Mouse (Mus musculus) limb, embryonic 15.5 days (tissue): Measurements from ENCODE around the gene Sdsl. TPM values are rescaled to one million over a fixed set of nuclear protein-coding genes. Genes with fewer than 3 reads are reported as not detected.
A peak's percentile ranks its signal among the peaks of the same experiment; 100 is the strongest.

Source experiments
- ATAC-seq: fragments of 200-750 bp; cut with Nextera tagmentation; 2 replicates; pipeline ENCODE4 v1.8.0; 2017; ENCODE audit warnings: low read depth, moderate TSS enrichment; ENCODE audit not compliant: insufficient number of reproducible peaks, low FRiP score, low TSS enrichment
- H3K27ac ChIP-seq: fragments of 300-500 bp; sonication (generic); 2 replicates; pipeline ENCODE4 v1.5.1; 2015; ENCODE audit warnings: moderate library complexity, mild to moderate bottlenecking, inconsistent platforms
- H3K27me3 ChIP-seq: fragments of 300-500 bp; sonication (generic); 2 replicates; pipeline ENCODE4 v1.6.1; 2015; ENCODE audit warnings: inconsistent platforms
- H3K36me3 ChIP-seq: fragments of 300-500 bp; sonication (generic); 2 replicates; pipeline ENCODE4 v1.6.1; 2015; ENCODE audit warnings: inconsistent platforms
- H3K4me1 ChIP-seq: fragments of 300-500 bp; sonication (generic); 2 replicates; pipeline ENCODE4 v1.6.1; 2015; ENCODE audit warnings: inconsistent platforms
- H3K4me2 ChIP-seq: fragments of 300-500 bp; sonication (generic); 2 replicates; pipeline ENCODE4 v1.6.1; 2015; ENCODE audit warnings: mild to moderate bottlenecking, inconsistent platforms
- H3K4me3 ChIP-seq: fragments of 300-500 bp; sonication (generic); 2 replicates; pipeline ENCODE4 v1.5.1; 2015; ENCODE audit warnings: mild to moderate bottlenecking, inconsistent platforms
- H3K9ac ChIP-seq: fragments of 300-500 bp; sonication (generic); 2 replicates; pipeline ENCODE4 v1.6.1; 2015; ENCODE audit warnings: inconsistent platforms
- H3K9me3 ChIP-seq: fragments of 300-500 bp; sonication (generic); 2 replicates; pipeline ENCODE4 v1.6.1; 2016; ENCODE audit warnings: inconsistent platforms
- WGBS: fragments of 180-500 bp; shearing (Covaris S2); methylation state at CpG from one replicate; pipeline ENCODE4 v1.1.7; 2015; 5-methylcytosine and 5-hydroxymethylcytosine counted together
- polyA plus RNA-seq: library from polyadenylated mRNA; unstranded; fragments of >200 nt; fragmentation: Nextera tagmentation; extraction: Ambion mirVana; gene quantifications from 2 replicates; pipeline ENCODE4 v1.2.1, GENCODE M21; 2015

The Sdsl gene
- 0.57 and 0.95 TPM in 2 replicates for polyA plus RNA-seq

DNA sequence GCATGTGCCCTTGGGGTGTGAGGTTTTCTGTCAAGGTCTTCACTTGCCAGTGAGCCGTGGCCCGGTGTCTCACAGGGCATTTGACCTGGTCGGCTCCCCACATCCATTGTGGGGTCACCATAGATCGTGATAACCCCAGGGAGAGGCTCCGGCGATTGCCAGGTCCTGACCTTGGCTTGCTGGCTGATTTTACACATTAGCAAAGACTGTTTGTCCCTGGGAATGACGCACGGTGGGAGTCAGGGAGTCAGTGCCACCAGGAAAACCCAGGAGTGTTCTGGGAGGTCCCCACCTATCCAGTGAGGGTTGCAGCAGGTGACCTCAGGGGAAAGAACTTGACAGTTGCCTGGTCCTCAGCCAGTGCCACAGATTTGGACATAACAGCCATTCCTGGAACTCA is at the start of gene Sdsl:
Gene Sdsl, minus strand, starts transcription at position 41 of the 400 bp plus-strand sequence.
- Histone ChIP-seq H3K4me1 (no peaks in the 10 kb centered on the region), H3K4me3 (no peak within 1 kb of the TSS), H3K27me3 (0 out of 2 replicates have a peak, but pooled peaks cover 4% of the 10 kb centered on the region), H3K27ac (no peak within 1 kb of the TSS), H3K9me3 (no peaks in the 10 kb centered on the region), H3K36me3 (no peaks in the 10 kb centered on the region), H3K9ac (no peak within 1 kb of the TSS), H3K4me2 (no peak within 1 kb of the TSS)
- WGBS = 81% methylated on average over 8 of the region's 8 CpGs
- ATAC-seq = no peak

DNA sequence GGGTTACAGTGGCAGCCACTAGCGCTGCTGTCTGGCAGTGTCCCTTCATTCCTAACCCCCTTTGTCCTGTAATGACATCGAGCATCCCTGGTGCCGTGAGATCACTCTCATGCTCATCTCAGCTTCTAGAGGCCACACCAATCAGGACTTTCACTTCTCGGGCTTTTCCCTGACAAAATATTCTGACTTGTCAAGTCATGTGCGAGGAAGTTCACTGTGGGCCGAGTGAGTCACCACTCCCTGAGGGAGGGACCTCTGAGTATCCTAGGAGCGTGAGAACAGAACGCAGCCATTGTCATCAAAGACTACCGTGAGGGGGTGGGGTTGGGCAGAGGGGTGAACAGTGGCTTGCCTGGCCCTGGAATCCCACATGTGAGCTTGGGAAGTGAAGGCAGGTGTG is 44.9 kb upstream of the Sdsl start:
- H3K4me2 ChIP-seq = no peak overlapping the region
- H3K27ac ChIP-seq = peak overlapping the region; percentile 18; the same call in 1 of the 2 replicates
- no peak for ATAC-seq
- peaks cover 20% of the 10 kb centered on the region for H3K36me3 ChIP-seq
- no peak overlapping the region for H3K4me3 ChIP-seq
- H3K9me3 ChIP-seq = no peaks in the 10 kb centered on the region
- no peaks in the 10 kb centered on the region for H3K27me3 ChIP-seq
- WGBS = 53% methylated on average over 9 of the region's 9 CpGs
- no peak overlapping the region for H3K9ac ChIP-seq
- peaks cover 45% of the 10 kb centered on the region for H3K4me1 ChIP-seq

DNA sequence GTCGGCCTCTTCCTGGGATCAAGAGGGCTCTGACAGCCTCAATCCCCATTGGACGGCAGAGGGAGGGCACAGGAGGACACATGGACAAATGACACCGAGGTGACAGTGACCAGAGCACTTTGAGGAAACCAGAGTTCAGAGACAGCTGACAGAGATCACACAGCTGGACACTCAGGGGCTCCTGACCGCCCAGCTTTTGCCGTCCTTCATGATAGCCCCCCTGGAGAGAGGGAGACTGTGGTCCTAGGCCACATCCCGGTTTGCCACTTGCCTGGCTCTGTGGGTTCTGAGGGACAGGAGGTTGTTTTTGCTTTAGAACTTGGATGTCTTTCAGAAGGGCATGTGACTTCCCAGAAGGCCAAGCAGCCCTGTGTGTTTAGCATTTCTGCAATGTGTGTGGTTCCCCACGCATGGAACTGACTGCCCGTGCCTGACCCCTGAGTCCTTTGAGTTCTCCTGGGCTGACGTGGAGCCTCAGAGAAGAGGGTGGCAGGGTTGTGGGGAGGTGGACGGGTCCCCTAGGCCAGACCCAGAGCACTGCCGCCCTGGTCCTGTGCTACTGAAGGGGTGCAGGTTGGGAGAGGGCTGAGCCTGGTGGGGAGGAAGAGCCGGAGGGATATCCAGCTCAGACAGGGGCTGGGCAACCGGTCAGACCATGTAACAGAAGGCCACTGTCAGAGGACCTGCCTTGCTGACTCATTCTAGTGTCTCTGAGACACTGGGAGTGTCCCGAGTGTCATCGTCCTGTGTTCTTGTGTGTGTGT is 43.8 kb upstream of the Sdsl start:
- Histone ChIP-seq H3K36me3 (peaks cover 13% of the 10 kb centered on the region), H3K27ac (peak overlapping the region; percentile 50; the same call in 1 of the 2 replicates), H3K9me3 (no peaks in the 10 kb centered on the region), H3K27me3 (no peaks in the 10 kb centered on the region), H3K4me2 (no peak overlapping the region), H3K4me3 (no peak overlapping the region), H3K9ac (no peak overlapping the region), H3K4me1 (peaks cover 54% of the 10 kb centered on the region)
- ATAC-seq = no peak
- WGBS = 47% methylated on average over 15 of the region's 15 CpGs

DNA sequence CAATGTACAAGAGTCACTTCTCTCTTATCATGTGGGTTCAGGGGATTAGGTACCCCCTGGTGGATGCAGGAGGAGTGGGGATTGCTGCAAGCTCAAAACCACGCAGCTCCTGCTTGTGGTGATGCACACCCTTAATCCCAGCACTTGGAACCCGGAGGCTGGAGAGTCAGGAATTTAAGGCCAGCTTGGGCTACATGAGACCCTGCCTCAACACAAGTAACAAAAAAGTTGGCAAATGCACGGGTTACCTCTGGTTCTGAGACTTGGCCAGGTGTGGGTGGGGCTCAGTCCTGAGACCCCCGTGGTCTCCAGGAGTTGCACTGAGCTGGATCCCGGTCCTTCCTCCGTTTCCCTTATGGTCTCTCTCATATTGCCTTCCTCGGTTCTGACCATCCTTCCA is 42.8 kb upstream of the Sdsl start:
- Histone ChIP-seq H3K27ac (peak overlapping the region; percentile 58; the same call in 1 of the 2 replicates), H3K27me3 (no peaks in the 10 kb centered on the region), H3K9me3 (no peaks in the 10 kb centered on the region), H3K4me2 (no peak overlapping the region), H3K4me3 (no peak overlapping the region), H3K36me3 (peaks cover 5% of the 10 kb centered on the region), H3K4me1 (peaks cover 63% of the 10 kb centered on the region), H3K9ac (no peak overlapping the region)
- ATAC-seq = no peak
- WGBS = 69% methylated on average over 7 of the region's 7 CpGs

DNA sequence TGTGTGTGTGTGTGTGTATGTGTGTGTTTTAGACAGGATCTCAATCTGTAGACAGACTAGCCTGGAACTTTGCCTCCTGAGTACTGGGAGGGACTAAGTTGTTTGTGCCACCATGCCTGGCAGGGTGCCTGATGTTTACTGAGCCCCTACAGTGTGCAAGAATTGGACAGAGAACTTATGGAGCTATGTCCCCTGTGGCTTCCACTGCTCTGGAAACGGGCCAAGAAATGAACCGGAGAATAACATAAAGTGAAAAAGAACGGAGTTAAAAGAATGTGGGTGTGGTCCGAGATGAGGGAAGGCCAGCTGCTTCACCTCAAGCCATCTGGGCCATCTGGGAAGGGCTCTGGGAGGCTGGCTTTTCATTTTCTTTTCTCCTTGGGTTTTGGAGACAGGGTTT is 42.1 kb upstream of the Sdsl start:
- Histone ChIP-seq H3K27me3 (no peaks in the 10 kb centered on the region), H3K4me2 (0 out of 2 replicates have a peak overlapping the region, but pooled peaks have one; percentile 10), H3K27ac (peak overlapping the region; percentile 58), H3K9ac (no peak overlapping the region), H3K36me3 (peaks cover under 1% of the 10 kb centered on the region; the same call in 1 of the 2 replicates), H3K9me3 (no peaks in the 10 kb centered on the region), H3K4me3 (no peak overlapping the region), H3K4me1 (peaks cover 63% of the 10 kb centered on the region)
- WGBS = 3% methylated on average over 4 of the region's 4 CpGs
- ATAC-seq = no peak

DNA sequence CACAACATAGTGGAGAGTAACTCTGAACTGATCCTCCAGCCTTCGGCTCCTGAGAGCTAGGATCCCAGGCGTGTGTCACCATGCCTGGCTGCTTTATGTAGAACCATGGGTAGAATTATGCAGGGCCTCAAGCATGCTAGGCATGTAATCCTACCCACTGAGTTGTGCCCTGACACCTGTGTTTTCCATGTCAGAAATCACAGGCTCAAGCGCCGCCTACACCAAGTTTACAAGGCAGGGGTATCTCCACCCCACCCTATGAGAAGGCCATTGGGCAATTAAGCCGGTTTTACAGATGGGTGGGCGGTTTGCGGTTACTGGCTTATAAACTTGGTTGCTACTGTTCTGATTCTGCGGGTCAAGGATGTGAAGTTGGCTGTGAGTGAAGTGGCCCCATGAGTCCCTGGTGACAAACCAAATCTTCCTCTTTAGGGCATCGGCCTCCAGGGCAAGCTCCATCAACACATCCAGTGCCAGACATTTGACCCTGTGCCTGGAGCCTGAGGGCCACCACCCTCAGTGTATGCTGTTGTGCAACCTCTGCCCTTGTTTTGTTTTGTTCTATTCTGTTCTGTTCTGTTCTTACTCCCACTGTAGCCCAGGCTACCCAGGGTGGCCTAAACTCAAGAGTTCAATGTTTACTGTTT is 41.5 kb upstream of the Sdsl start:
- no peak overlapping the region for H3K9ac ChIP-seq
- no peak overlapping the region for H3K4me2 ChIP-seq
- 46% methylated on average over 9 of the region's 9 CpGs for WGBS
- no peaks in the 10 kb centered on the region for H3K36me3 ChIP-seq
- H3K27me3 ChIP-seq = no peaks in the 10 kb centered on the region
- peaks cover 63% of the 10 kb centered on the region for H3K4me1 ChIP-seq
- no peaks in the 10 kb centered on the region for H3K9me3 ChIP-seq
- ATAC-seq = no peak
- H3K27ac ChIP-seq = peak overlapping the region; percentile 54
- no peak overlapping the region for H3K4me3 ChIP-seq

DNA sequence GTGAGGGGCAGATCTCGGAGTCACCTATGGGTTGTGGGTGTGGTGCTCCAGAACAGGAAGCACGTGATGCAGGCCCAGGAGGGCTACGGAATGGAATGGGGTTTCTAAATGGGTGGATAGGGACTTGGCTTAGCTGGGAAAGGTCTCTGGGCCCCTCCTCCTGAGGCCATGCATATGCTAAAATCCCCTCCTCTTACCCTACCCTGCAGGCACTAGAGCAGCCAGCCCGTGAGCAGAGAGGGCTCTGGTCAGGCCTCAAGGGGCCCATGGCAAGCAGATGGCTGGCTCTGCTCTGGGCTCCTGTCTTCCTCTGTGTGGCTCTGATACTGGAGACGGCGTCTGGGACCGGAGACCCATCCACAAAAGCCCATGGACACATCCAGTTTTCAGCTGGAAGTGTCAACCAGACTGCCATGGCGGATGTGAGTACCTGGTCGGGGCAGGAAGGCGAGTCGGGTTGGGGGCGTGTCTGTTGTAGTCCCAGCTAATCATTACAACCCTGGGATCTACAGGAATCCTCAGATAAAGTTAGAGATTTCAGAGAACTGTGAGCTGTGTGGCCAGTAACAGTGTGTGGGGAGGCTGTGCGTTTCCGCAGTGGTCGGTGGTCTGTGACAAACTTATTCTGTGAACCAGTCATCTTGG is 40.4 kb upstream of the Sdsl start:
- Histone ChIP-seq H3K36me3 (no peaks in the 10 kb centered on the region), H3K4me1 (peaks cover 63% of the 10 kb centered on the region), H3K9me3 (no peaks in the 10 kb centered on the region), H3K9ac (no peak overlapping the region), H3K4me3 (peak overlapping the region; percentile 7; the same call in 1 of the 2 replicates), H3K27me3 (no peaks in the 10 kb centered on the region), H3K27ac (peak overlapping the region; percentile 13; the same call in 1 of the 2 replicates), H3K4me2 (0 out of 2 replicates have a peak overlapping the region, but pooled peaks have one; percentile 10)
- ATAC-seq = no peak
- WGBS = 48% methylated on average over 15 of the region's 15 CpGs

DNA sequence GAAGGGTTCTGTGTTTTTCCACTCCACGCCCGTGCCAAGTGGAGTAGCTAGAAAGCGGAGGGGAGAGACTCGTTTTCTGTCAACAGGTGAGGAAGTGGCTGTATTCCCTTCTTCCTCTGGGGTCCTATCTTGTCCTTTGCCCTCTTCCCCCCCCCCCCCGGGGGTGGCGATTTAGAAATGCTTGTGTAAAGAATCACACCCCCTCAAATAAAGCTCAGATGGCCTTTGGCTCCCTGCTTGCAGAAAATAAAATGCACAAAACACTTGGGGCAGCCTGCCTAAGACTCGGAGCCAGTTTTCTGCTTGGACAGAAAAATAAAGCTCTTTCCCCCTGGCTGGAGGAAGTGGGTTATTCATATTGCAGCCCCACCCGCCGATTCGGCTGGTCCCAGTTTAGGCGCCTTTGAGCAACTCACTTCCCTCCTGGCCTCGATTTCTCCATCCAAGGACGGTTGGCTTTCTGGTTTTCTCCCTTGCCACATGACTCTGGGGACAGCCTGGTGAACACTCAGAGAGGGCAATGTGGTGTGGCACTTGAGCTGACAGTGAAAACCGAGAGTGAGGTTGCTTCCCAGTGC is 39.1 kb upstream of the Sdsl start:
- no peak for ATAC-seq
- no peaks in the 10 kb centered on the region for H3K27me3 ChIP-seq
- peak overlapping the region; percentile 66 for H3K4me2 ChIP-seq
- H3K27ac ChIP-seq = peak overlapping the region; percentile 1; the same call in 1 of the 2 replicates
- peak overlapping the region; percentile 55 for H3K4me3 ChIP-seq
- H3K9me3 ChIP-seq = no peaks in the 10 kb centered on the region
- 19% methylated on average over 11 of the region's 14 CpGs for WGBS
- H3K36me3 ChIP-seq = no peaks in the 10 kb centered on the region
- peaks cover 55% of the 10 kb centered on the region for H3K4me1 ChIP-seq
- H3K9ac ChIP-seq = no peak overlapping the region

DNA sequence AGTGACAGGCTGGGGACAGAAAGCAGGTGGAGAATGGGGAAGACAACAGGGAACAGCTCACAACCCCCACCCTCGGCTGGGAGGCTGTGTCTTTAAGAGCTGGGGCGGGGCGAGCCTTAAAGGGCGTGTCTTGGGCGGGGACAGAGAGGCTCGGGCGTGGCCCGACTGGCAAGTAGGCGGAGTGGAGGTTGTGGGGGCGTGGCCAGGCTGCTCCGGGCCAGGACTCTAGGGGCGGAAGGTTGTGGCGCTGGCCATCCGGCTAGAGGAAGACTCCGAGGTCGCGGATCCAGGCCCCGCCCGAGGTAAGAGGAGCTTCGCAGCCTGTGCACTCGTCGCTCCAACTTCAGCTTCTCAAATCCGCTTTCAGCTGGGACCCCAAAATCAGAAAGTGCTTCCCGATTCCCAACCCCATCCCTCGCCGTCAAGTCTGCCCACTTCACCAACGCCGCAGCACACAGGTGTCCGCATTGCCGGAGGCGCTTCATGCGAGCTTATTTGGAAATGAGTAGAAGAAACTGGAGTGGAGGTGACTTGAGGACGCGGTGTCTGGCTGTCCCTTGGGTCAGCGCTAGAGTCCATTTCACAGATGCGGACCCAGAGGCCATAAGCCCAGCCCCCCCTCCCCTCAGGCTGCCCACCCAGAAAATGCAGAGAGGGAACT is 38.5 kb upstream of the Sdsl start, which contains the start of gene Slc8b1:
Gene Slc8b1, plus strand, starts transcription at position 187 of the 661 bp plus-strand sequence.
- H3K4me3 ChIP-seq = peak within 1 kb of the TSS; percentile 55
- peak within 1 kb of the TSS; percentile 1; the same call in 1 of the 2 replicates for H3K27ac ChIP-seq
- no peaks in the 10 kb centered on the region for H3K27me3 ChIP-seq
- H3K9me3 ChIP-seq = no peaks in the 10 kb centered on the region
- ATAC-seq = peak; percentile 82
- H3K4me2 ChIP-seq = peak within 1 kb of the TSS; percentile 66
- under 1% methylated on average over 36 of the region's 36 CpGs for WGBS
- peak within 1 kb of the TSS; percentile 24; the same call in 1 of the 2 replicates for H3K9ac ChIP-seq
- peaks cover 53% of the 10 kb centered on the region for H3K4me1 ChIP-seq
- H3K36me3 ChIP-seq = no peaks in the 10 kb centered on the region

DNA sequence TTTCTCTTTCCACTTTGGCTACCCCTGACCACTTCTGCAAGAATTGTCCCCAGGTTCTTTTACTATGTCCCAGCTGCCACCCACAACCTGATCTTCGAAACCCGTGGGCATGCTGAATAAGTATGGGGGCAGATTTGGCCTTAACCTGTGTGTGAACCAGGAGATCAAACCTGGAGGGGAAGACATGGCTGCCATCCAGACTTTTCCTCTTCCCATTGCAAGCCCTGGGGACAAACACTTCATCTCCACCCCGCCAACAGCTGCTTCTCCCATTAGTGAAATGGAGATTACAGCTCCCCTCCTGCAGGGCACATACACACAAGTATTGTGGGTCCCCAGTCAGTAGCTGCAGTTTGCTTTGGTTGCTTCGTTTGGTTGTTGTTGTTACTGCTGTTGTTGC is 34.7 kb upstream of the Sdsl start:
- Histone ChIP-seq H3K4me3 (no peak overlapping the region), H3K4me2 (no peak overlapping the region), H3K9me3 (no peaks in the 10 kb centered on the region), H3K4me1 (peaks cover 39% of the 10 kb centered on the region), H3K27me3 (no peaks in the 10 kb centered on the region), H3K36me3 (no peaks in the 10 kb centered on the region), H3K27ac (no peak overlapping the region), H3K9ac (no peak overlapping the region)
- no peak for ATAC-seq
- 43% methylated on average over 4 of the region's 4 CpGs for WGBS

DNA sequence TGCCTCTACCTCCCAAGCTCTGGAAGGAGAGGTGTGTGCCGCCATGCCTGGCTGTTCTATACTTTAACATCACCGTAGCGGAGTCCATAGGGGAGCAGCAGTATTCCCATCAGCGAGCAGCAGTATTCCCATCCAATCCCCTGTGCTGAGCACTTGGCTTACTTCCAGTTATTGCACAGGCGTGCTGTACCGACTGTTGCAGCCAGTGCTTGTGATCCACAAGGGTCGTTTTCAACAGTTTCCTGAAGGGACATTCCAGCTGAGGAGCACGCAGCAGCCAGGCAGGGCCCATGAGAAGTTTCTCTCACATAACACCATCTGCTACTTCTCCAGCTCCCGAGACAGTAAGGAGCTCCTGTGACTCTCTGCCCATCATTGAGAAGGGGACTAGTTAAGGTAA is 33.9 kb upstream of the Sdsl start:
- Histone ChIP-seq H3K4me3 (no peak overlapping the region), H3K9me3 (no peaks in the 10 kb centered on the region), H3K36me3 (no peaks in the 10 kb centered on the region), H3K4me1 (peaks cover 40% of the 10 kb centered on the region), H3K27me3 (no peaks in the 10 kb centered on the region), H3K27ac (no peak overlapping the region), H3K9ac (no peak overlapping the region), H3K4me2 (no peak overlapping the region)
- 34% methylated on average over 9 of the region's 9 CpGs for WGBS
- no peak for ATAC-seq
